Mouse (Mus musculus): ENCODE measurements around the gene Zfp638.

- no peak for TF ChIP-seq CTCF (IDR thresholded peaks at IDR 0.05; ENCODE audit: control insufficient read depth, insufficient read depth, insufficient replicate concordance, low read depth, low read length)
- no peak for TF ChIP-seq POLR2A (IDR thresholded peaks at IDR 0.05; ENCODE audit: control insufficient read depth, low read depth, low read length)
Observed at GRCm38 (mm10) chr6:83818996-83819395, 47.9 kb upstream of the Zfp638 start.
